Mouse (Mus musculus): ENCODE data around the gene Traf5. TPM values are rescaled to one million over a fixed set of nuclear protein-coding genes. Genes with fewer than 3 reads are reported as not detected.

Gene Traf5
- polyA plus RNA-seq, 1 experiment from 2014 or later: 11.2 TPM

- Histone ChIP-seq H3K4me1 (ENCODE audit: control insufficient read depth, insufficient read depth, low read length) (no peaks in the 10 kb centered on the region), H3K4me3 (ENCODE audit: low read depth, low read length) (no peak overlapping the region), H3K9me3 (replicated peaks; ENCODE audit: control insufficient read depth, low read length) (no peaks in the 10 kb centered on the region), H3K4me2 (no peak overlapping the region), H3K36me3 (ENCODE audit: control insufficient read depth, insufficient read depth, low read length) (peaks cover 7% of the 10 kb centered on the region), H3K27ac (ENCODE audit: low read depth, low read length) (no peak overlapping the region), H3K27me3 (ENCODE audit: control insufficient read depth, insufficient read depth, low read length) (no peaks in the 10 kb centered on the region), H3K9ac (ENCODE audit: low read depth, low read length) (no peak overlapping the region)
- WGBS (ENCODE audit: insufficient replicate concordance): 92% methylated on average over 11 of the region's 11 CpGs
- no peak for ATAC-seq (replicated peaks; ENCODE audit: insufficient number of reproducible peaks, low FRiP score, low TSS enrichment)
These were observed 8.4 kb upstream of the Traf5 start for GRCm38 (mm10) chr1:192100742-192101141.

- Histone ChIP-seq H3K9me3 (replicated peaks; ENCODE audit: control insufficient read depth, low read length) (no peaks in the 10 kb centered on the region), H3K4me3 (ENCODE audit: low read depth, low read length) (no peak overlapping the region), H3K27me3 (ENCODE audit: control insufficient read depth, insufficient read depth, low read length) (peaks cover 8% of the 10 kb centered on the region), H3K36me3 (ENCODE audit: control insufficient read depth, insufficient read depth, low read length) (peaks cover 4% of the 10 kb centered on the region), H3K4me2 (no peak overlapping the region), H3K4me1 (ENCODE audit: control insufficient read depth, insufficient read depth, low read length) (0 out of 2 replicates have a peak, but pooled peaks cover 3% of the 10 kb centered on the region), H3K27ac (ENCODE audit: low read depth, low read length) (no peak overlapping the region), H3K9ac (ENCODE audit: low read depth, low read length) (no peak overlapping the region)
- 82% methylated on average over 5 of the region's 5 CpGs for WGBS (ENCODE audit: insufficient replicate concordance)
- ATAC-seq (replicated peaks; ENCODE audit: insufficient number of reproducible peaks, low FRiP score, low TSS enrichment): no peak
These were observed 3.3 kb upstream of the Traf5 start for GRCm38 (mm10) chr1:192095626-192096025.

GRCm38 (mm10) chr1:192094451-192095170, 2.3 kb upstream of the Traf5 start:
- 58% methylated on average over 13 of the region's 13 CpGs for WGBS (ENCODE audit: insufficient replicate concordance)
- Histone ChIP-seq H3K9ac (ENCODE audit: low read depth, low read length) (no peak overlapping the region), H3K4me2 (no peak overlapping the region), H3K27me3 (ENCODE audit: control insufficient read depth, insufficient read depth, low read length) (peaks cover 14% of the 10 kb centered on the region), H3K4me3 (ENCODE audit: low read depth, low read length) (no peak overlapping the region), H3K27ac (ENCODE audit: low read depth, low read length) (no peak overlapping the region), H3K36me3 (ENCODE audit: control insufficient read depth, insufficient read depth, low read length) (peaks cover 2% of the 10 kb centered on the region; the same call in 1 of the 2 replicates), H3K4me1 (ENCODE audit: control insufficient read depth, insufficient read depth, low read length) (0 out of 2 replicates have a peak, but pooled peaks cover 3% of the 10 kb centered on the region), H3K9me3 (replicated peaks; ENCODE audit: control insufficient read depth, low read length) (no peaks in the 10 kb centered on the region)
- ATAC-seq (replicated peaks; ENCODE audit: insufficient number of reproducible peaks, low FRiP score, low TSS enrichment): no peak

DNA sequence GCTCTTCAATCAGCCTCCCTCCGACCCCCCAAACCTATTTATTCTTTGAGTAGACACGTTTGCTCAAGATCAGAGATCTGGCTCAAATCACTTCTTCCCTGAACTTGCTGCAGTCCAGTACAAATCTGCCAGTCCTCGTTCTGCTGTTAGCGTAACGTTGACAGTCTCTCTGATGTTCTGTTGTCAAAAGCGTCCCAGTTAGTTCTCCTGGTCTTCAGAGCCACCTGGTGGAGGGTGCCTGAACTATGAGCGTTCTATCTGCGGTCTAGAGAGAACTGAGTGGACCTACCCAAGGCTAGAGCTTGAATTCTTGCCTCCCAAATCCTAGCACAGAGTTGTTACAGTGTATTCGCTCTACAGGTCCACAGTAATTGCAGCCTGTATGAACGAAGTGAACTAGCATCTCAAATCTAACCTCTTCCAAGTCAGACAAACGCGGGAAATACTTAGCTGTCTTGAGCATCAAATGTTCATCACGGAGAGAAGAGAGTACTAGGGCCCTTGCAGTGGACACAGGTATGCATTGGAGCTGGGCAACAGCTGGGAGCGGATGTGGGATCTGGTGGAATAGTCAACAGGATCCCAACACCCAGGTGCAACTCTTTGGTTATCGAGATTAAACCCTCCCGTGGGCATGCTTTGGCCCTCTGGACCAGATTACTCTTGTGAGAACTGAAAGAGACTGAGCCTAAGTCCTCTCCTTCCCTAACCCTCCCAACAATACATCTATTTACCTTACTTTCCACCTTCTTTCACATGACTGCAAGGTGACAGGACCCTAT, 711 bp upstream of the Traf5 start:
- H3K36me3 ChIP-seq (ENCODE audit: control insufficient read depth, insufficient read depth, low read length): peaks cover under 1% of the 10 kb centered on the region; the same call in 1 of the 2 replicates
- H3K4me3 ChIP-seq (ENCODE audit: low read depth, low read length): peak overlapping the region; percentile 68
- peak; percentile 74 for ATAC-seq (replicated peaks; ENCODE audit: insufficient number of reproducible peaks, low FRiP score, low TSS enrichment)
- peaks cover 16% of the 10 kb centered on the region for H3K27me3 ChIP-seq (ENCODE audit: control insufficient read depth, insufficient read depth, low read length)
- no peak overlapping the region for H3K27ac ChIP-seq (ENCODE audit: low read depth, low read length)
- H3K4me2 ChIP-seq: peak overlapping the region; percentile 91
- no peak overlapping the region; the same call in 1 of the 2 replicates for H3K9ac ChIP-seq (ENCODE audit: low read depth, low read length)
- WGBS (ENCODE audit: insufficient replicate concordance): 28% methylated on average over 16 of the region's 16 CpGs
- 0 out of 2 replicates have a peak, but pooled peaks cover 3% of the 10 kb centered on the region for H3K4me1 ChIP-seq (ENCODE audit: control insufficient read depth, insufficient read depth, low read length)
- no peaks in the 10 kb centered on the region for H3K9me3 ChIP-seq (replicated peaks; ENCODE audit: control insufficient read depth, low read length)

GRCm38 (mm10) chr1:192090689-192091567, 1.4 kb downstream of the Traf5 start:
- H3K4me3 ChIP-seq (ENCODE audit: low read depth, low read length): peak overlapping the region; percentile 68
- no peaks in the 10 kb centered on the region for H3K9me3 ChIP-seq (replicated peaks; ENCODE audit: control insufficient read depth, low read length)
- WGBS (ENCODE audit: insufficient replicate concordance): 66% methylated on average over 11 of the region's 11 CpGs
- peak overlapping the region; percentile 91 for H3K4me2 ChIP-seq
- peaks cover 16% of the 10 kb centered on the region for H3K27me3 ChIP-seq (ENCODE audit: control insufficient read depth, insufficient read depth, low read length)
- no peak overlapping the region for H3K9ac ChIP-seq (ENCODE audit: low read depth, low read length)
- no peak for ATAC-seq (replicated peaks; ENCODE audit: insufficient number of reproducible peaks, low FRiP score, low TSS enrichment)
- H3K4me1 ChIP-seq (ENCODE audit: control insufficient read depth, insufficient read depth, low read length): peaks cover 10% of the 10 kb centered on the region; the same call in 1 of the 2 replicates
- no peaks in the 10 kb centered on the region for H3K36me3 ChIP-seq (ENCODE audit: control insufficient read depth, insufficient read depth, low read length)
- no peak overlapping the region for H3K27ac ChIP-seq (ENCODE audit: low read depth, low read length)

GRCm38 (mm10) chr1:192090281-192090680, 2.1 kb downstream of the Traf5 start:
- Histone ChIP-seq H3K9me3 (replicated peaks; ENCODE audit: control insufficient read depth, low read length) (no peaks in the 10 kb centered on the region), H3K9ac (ENCODE audit: low read depth, low read length) (no peak overlapping the region), H3K27ac (ENCODE audit: low read depth, low read length) (no peak overlapping the region), H3K27me3 (ENCODE audit: control insufficient read depth, insufficient read depth, low read length) (peaks cover 16% of the 10 kb centered on the region), H3K36me3 (ENCODE audit: control insufficient read depth, insufficient read depth, low read length) (no peaks in the 10 kb centered on the region), H3K4me3 (ENCODE audit: low read depth, low read length) (no peak overlapping the region), H3K4me1 (ENCODE audit: control insufficient read depth, insufficient read depth, low read length) (peaks cover 10% of the 10 kb centered on the region; the same call in 1 of the 2 replicates), H3K4me2 (no peak overlapping the region)
- 81% methylated on average over 3 of the region's 3 CpGs for WGBS (ENCODE audit: insufficient replicate concordance)
- no peak for ATAC-seq (replicated peaks; ENCODE audit: insufficient number of reproducible peaks, low FRiP score, low TSS enrichment)

GRCm38 (mm10) chr1:192089208-192090166, 2.9 kb downstream of the Traf5 start:
- no peak for ATAC-seq (replicated peaks; ENCODE audit: insufficient number of reproducible peaks, low FRiP score, low TSS enrichment)
- H3K9ac ChIP-seq (ENCODE audit: low read depth, low read length): no peak overlapping the region
- H3K9me3 ChIP-seq (replicated peaks; ENCODE audit: control insufficient read depth, low read length): no peaks in the 10 kb centered on the region
- 56% methylated on average over 9 of the region's 9 CpGs for WGBS (ENCODE audit: insufficient replicate concordance)
- no peaks in the 10 kb centered on the region for H3K36me3 ChIP-seq (ENCODE audit: control insufficient read depth, insufficient read depth, low read length)
- no peak overlapping the region for H3K4me3 ChIP-seq (ENCODE audit: low read depth, low read length)
- peaks cover 10% of the 10 kb centered on the region; the same call in 1 of the 2 replicates for H3K4me1 ChIP-seq (ENCODE audit: control insufficient read depth, insufficient read depth, low read length)
- H3K4me2 ChIP-seq: no peak overlapping the region
- no peak overlapping the region for H3K27ac ChIP-seq (ENCODE audit: low read depth, low read length)
- peaks cover 16% of the 10 kb centered on the region for H3K27me3 ChIP-seq (ENCODE audit: control insufficient read depth, insufficient read depth, low read length)
